Mouse (Mus musculus) layer of hippocampus, adult 9-10 months (tissue): Measurements from ENCODE around the gene Fgd6.

Experiments
- DNase-seq: peaks from one replicate; pipeline ENCODE4 v3.0.0; 2022; ENCODE audit warnings: low spot score

Gene Fgd6

GRCm38 (mm10) chr10:94045301-94045700, 9.5 kb downstream of the Fgd6 start:
- no peak for DNase-seq

DNA sequence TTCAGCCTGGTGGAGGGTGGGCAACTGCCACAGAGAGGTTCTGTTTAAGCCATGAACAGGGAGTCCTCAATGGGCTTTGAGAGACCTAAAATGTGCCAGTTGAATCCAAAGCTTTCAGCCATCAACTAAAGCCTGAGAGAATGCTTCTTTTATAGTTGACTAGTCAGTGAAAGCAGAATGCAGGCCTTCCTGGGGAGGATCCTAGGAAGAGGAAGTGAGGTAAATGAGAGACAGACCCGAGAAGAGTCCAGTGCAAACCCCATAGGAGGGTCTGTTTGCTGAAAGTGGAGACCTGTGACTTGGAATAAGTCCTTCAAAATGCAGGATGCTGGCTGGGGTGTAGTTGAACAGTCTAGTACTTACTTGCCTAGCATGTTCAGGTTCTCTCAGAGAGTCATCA, 11.2 kb downstream of the Fgd6 start:
- DNase-seq: no peak

DNA sequence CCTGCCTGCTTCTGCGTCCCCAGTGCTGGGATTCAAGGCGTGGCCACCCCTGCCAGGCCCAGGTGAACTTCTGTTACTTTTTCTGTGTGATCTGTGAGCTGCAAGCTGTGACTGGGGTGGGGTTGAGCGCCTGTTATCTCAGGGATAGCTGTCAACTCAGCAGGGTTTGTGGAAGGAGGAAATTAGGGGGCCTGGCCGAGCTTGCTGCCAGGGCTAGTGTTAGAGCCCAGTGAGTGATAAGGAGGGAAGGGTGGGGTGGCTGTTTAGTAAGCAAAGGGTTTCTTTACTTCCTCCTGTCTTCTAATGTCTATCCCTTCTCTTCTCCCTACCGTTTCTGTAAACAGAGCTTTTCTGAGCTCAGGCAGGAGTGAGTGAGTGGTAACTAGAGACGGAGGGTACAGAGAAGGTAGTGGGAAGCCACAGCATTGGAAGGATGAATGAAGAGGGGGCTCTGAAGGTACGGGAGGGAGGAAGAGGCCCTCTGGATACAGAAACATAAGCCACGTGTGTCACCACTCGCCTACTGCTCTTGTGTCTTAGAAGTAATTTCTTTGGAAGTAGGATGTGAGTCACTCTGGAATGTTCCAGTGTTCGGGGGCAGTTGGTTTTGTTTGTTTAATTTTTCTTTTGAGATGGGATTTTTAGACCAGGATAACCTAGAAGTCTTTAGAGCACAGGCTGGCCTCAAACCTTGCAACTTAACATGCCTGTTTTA, 12.2 kb downstream of the Fgd6 start:
- no peak for DNase-seq

DNA sequence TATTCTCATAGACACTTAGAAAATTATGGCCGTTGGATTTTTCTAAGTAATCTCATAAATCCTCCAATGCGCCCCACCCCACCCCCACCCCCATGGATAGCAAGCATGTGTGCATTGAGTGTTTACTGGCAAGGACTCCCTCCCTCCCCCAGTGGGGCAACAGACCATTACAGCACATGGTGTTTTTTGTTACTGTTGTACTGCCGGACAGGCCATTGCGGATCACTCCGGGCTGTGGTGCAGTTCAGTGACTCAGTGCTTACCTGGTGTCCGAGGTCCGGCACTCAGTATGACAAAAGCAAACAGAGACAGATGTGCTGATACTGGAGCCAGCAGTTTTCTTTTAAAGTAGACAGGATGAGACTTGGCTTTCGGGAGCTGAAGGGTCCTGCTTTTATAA, 13.3 kb downstream of the Fgd6 start:
- DNase-seq: no peak

GRCm38 (mm10) chr10:94050736-94051135, 14.9 kb downstream of the Fgd6 start:
- no peak for DNase-seq

DNA sequence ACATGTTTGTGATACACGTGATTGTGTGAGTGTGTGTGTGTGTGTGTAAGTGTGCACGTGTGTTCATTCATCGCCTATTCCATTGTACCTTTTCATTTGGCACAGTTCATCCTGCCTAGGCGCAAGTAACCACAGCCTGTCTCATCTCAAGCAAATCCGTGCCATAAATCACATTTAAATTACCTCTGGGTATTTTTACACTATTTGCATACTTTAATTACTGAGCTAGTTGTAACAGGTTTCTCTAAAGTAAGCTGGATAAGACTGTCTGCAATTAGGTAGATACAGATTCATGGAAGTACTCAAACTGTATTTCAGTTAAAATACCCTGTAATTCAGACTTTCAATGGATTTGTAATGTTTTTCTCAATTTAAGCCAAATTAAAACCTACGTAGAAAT, 20.7 kb downstream of the Fgd6 start:
- DNase-seq: no peak

GRCm38 (mm10) chr10:94059618-94060055, 23.8 kb downstream of the Fgd6 start:
- DNase-seq: no peak

GRCm38 (mm10) chr10:94060190-94060589, 24.4 kb downstream of the Fgd6 start:
- no peak for DNase-seq

DNA sequence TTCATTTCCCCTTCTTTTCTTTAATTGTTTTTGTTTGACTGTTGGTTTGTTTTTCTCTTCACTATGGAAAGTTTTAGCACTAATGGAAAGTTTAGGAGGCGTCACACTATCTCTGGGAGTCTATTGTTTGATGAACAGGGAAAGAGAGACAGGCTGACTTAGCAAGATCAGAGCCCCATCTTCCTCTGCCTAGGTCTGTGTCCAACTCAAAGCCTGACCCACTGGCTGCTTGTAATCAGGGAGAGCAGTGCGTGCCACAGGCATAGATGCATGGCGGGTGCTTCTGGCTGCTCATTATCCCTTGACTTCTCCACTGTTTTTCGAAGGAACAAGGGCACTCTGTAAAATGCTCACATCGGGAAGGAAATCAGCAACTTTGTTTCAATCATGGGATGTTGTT, 26.6 kb downstream of the Fgd6 start:
- DNase-seq: no peak

DNA sequence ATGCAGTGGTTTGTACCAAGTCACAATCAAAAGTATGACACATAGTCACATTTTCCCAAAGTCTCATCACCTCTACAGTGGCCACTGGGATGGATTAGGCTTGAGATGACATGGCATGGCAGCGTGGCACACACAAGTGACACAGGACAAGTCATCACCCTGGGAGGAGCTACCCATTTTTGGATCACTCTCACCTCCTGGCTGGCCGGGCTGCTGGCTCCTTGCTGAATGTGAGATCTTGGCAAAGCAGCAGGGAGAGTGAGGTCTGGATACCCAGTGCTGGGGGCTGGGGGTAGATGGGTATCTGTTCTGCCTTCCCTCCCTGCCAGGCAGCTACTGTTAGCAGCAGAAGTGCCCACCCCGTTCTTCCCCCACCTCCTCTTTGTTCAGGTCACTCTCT, 31.1 kb downstream of the Fgd6 start:
- no peak for DNase-seq

GRCm38 (mm10) chr10:94068701-94069100, 32.9 kb downstream of the Fgd6 start:
- no peak for DNase-seq

- no peak for DNase-seq
These were observed 35.8 kb downstream of the Fgd6 start for GRCm38 (mm10) chr10:94071641-94072040.

GRCm38 (mm10) chr10:94072261-94072915, 36.6 kb downstream of the Fgd6 start:
- no peak for DNase-seq

DNA sequence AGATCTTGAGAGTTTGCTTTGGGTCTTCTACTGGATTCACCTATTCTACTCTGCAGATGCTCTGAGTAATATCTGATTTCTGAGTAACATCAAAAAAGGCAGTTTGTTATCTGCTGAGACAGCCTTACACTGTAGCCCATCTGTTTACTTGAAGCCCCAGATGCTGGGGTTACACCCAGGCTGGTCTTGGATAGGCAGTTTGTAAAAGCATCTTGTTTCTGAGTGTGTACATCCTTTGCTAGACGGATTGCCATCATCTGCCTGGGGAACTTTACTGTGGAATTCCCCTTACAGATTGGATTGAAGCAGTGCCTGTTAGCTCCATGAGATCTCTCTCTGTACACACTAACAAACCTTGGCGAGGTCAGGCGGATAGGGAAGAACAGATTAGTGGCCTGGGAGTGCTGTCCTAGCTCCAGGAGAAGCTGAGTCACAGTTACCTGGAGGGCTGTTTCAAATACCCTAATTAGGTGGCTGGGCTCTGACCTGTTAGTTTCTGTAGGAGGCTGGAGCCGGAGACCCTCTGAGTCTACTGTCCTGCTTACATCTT, 37.2 kb downstream of the Fgd6 start:
- DNase-seq: no peak

GRCm38 (mm10) chr10:94076966-94077825, 41.4 kb downstream of the Fgd6 start:
- no peak for DNase-seq

DNA sequence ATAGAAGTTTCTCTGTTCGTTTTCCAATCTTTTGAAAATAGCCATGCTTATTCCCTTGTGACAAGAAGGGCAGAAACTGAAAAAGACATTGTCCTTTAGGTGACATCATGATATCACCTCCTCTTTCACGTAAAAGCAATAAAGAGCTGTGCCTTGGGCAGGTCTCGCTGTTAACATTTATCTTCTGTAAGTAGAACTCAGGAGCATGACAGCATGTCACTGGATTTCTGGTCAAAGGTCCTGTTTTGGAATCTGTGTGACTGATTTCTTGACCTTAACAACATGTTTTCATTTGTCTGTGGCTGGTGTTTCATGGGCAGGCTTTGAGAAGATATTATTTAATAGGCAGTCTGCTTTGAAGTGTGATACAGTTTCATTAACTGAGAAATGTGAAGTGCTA, 44.9 kb downstream of the Fgd6 start:
- DNase-seq: no peak

DNA sequence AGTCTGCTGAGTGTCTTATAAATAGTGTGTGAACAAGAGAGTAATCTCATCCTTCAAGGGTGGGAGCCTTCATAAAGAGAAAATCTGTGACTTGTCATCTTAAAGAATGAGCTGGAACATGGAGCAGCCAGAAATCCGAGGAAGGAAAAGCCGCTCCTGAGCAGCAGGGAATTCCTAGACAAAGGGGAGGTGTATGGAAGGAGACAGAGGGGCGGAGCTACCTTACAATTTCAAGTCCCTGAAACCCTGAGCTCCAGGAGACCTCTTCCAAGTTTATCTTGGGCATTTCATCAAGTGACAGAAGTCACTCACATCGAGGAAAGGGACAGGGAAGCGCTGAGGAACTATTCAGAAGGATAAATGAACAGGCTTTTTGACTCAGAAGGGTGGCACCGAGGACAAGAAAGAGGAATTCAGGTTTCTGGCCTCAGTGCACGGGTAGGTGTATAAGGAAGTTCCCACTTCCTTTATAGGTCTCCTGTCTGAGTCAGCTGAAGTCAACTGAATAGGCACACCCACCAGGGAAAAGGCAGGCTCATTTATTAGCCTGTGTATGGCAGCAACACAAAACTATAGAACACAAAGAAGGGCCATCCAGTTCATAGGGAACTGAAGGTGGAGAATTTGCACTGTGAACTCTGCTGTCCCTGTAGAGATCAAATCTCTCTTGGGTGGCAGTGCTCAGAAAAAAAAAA, 46.4 kb downstream of the Fgd6 start:
- no peak for DNase-seq

DNA sequence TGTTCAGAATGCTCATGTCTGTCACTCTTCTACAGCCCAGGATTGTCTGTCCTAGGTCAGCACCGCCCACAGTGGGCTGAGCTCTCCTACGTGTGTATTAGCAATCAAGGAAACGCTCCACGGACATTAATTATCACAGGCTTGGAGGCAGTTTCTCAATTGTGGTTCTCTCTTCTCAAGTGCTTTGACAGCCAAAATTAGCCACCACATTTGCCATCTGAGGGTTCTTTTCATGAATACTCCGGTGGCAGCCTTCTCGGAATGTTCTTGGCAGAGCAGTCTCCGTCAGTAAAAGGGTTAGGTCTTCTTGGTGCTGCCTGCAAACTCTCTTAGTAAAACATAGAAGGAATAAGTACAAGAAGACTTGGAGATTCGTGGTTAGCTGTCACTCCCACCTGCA, 50.5 kb downstream of the Fgd6 start:
- DNase-seq: no peak

- DNase-seq: no peak
These were observed 51.7 kb downstream of the Fgd6 start for GRCm38 (mm10) chr10:94087367-94088077.

GRCm38 (mm10) chr10:94090032-94090431, 54.2 kb downstream of the Fgd6 start:
- DNase-seq: no peak

GRCm38 (mm10) chr10:94093534-94093933, 57.7 kb downstream of the Fgd6 start:
- DNase-seq: no peak
